Mouse (Mus musculus): Measurements from ENCODE around the gene Keap1. TPM values are rescaled to one million over a fixed set of nuclear protein-coding genes. Genes with fewer than 3 reads are reported as not detected.

The Keap1 gene
- polyA plus RNA-seq (2015; fragmentation: Nextera tagmentation; extraction: Ambion mirVana), result 61.1 and 61.6 TPM in 2 replicates

DNA sequence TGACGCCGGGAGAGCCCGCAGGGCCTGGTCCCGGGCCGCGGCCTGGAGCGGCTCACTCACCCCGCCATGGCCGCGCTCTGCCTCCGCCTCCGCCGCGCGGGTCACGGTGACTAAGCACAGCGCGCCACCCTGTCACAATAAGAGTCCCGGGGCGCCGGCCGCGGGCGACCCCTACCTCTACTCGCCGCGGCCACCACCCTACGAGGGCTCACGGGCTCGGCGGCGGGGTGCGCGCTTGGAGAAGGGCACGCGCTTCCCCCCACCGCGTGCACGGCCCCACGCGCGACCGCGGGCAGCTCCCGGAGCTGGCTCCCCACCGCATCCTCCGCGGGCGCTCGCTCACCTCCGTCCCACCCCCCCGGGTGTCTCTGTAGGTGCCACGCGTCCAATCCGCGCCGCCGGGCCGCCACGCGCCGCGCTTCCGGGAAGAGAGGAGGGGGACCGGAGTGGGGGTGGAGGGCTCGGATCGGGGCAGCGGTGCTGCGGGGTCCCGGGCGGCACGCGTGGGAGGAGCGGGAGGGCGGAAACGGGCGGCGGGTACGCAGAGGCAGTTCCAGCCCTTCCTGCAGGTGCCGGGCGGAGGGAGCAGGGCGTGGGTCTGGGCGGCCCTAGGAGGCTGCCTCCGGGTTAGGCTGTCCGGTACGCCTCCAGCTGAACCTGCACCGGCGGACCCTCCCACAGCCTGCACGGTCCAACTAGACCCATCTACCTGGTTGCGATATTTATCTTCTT lies at the start of gene Keap1:
Gene Keap1, minus strand, starts transcription at position 629 of the 732 bp plus-strand sequence.
- ATAC-seq (ENCODE audit: insufficient read depth, low FRiP score, low read depth), result peak; percentile 86
- Histone ChIP-seq H3K27me3 (replicated peaks) (peaks cover 13% of the 10 kb centered on the region), H3K4me1 (peaks cover 18% of the 10 kb centered on the region), H3K27ac (peak within 1 kb of the TSS; percentile 93), H3K4me2 (peak within 1 kb of the TSS; percentile 69), H3K9me3 (no peaks in the 10 kb centered on the region), H3K36me3 (peaks cover under 1% of the 10 kb centered on the region; the same call in 1 of the 2 replicates), H3K9ac (peak within 1 kb of the TSS; percentile 94), H3K4me3 (replicated peaks) (peak within 1 kb of the TSS; percentile 78)
- WGBS, result under 1% methylated on average over 75 of the region's 90 CpGs

DNA sequence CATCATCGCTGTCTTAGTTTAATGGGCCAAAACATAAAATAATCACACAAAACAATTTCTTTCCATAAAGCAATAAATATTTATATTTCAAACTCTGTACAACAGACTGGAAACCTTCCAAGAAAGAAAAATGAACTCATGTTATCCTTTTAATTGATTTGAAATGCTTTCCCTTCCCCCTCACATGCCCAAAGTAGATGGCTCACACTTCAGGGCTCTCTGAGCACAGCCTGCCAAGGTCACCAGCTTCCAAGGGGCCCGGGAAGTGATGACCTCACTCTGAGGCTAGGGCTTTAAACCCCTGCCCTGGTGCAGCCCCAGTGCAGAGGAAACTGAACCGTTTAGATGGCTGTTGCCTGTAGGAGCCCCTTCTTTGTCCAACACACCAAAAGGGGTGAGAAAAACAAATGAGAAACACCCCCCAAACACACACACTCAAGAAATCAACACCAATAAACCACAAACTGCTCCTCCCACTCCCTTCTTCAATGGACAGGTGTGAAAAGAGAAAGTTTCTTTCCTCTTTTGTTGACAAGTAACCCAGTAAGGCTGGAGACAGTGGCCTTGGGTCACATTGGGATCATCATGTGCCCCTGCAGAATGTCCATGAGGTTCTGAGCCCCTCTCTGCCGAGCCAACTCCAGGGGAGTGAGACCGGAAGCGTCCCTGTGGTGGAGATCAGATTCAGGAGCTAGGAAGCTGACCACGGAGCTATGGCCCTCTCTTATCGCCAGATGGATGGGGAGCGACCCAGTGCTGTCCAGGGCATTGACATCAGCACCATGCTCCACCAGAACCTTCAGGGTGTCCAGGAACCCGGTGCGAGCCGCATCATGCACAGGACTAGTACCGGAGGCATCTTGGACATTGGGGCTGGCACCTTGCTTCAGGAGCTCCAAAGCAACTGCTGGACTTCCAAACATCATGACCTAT lies 49.5 kb upstream of the Keap1 start:
- peaks cover 2% of the 10 kb centered on the region; the same call in 1 of the 2 replicates for H3K36me3 ChIP-seq
- 72% methylated on average over 13 of the region's 13 CpGs for WGBS
- H3K4me2 ChIP-seq, result peak overlapping the region; percentile 78
- H3K9me3 ChIP-seq, result no peaks in the 10 kb centered on the region
- H3K9ac ChIP-seq, result 0 out of 2 replicates have a peak overlapping the region, but pooled peaks have one; percentile 7
- H3K4me3 ChIP-seq (replicated peaks), result peak overlapping the region; percentile 79
- H3K27me3 ChIP-seq (replicated peaks), result no peaks in the 10 kb centered on the region
- H3K27ac ChIP-seq, result peak overlapping the region; percentile 75
- H3K4me1 ChIP-seq, result peaks cover 29% of the 10 kb centered on the region
- ATAC-seq (ENCODE audit: insufficient read depth, low FRiP score, low read depth), result no peak

DNA sequence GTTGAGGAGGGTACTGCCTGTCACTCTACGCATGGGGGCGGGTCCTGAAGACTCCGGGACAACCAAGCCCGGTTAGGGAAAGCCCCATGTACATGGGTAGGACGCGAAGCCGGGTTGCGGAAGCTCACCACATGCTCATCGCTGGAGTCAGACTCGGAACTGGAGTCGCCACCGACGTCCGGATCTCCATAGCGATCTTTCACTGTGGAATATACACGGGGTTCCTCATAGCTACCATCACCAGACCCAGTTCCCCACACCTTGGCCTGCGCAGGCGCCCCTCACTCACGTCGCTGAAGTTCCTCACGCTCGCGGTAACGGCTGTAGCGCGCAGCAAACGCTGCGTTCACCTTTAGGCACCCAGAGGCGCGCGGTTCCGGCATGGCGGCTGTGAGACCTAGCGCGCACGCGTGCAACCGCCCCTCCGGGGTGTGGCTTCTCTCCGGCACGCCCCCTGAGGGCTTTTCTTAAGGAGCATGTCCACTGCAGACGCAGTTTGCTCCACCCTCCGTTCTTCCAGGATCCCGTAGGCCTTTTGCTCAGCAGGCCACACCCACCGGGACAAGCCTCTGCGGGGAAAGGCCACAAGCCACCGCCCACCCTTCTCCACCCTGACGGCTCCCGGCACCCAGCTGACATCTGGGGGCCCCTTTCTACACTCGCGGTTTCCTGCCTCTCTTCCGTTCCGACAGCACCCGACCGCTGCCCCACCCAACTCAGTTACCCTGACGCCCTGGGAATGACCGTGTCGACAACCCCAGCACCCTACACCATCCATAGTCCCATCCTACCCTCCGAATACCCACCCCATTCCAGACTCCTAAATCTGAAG lies 48.6 kb upstream of the Keap1 start, which contains the start of gene Kri1:
Gene Kri1, minus strand, starts transcription at position 399 of the 832 bp plus-strand sequence.
- H3K9ac ChIP-seq, result peak within 1 kb of the TSS; percentile 62; the same call in 1 of the 2 replicates
- H3K27me3 ChIP-seq (replicated peaks), result no peaks in the 10 kb centered on the region
- WGBS, result under 1% methylated on average over 59 of the region's 59 CpGs
- H3K27ac ChIP-seq, result peak within 1 kb of the TSS; percentile 90
- ATAC-seq (ENCODE audit: insufficient read depth, low FRiP score, low read depth), result peak; percentile 76
- no peaks in the 10 kb centered on the region for H3K9me3 ChIP-seq
- peak within 1 kb of the TSS; percentile 79 for H3K4me3 ChIP-seq (replicated peaks)
- peak within 1 kb of the TSS; percentile 78 for H3K4me2 ChIP-seq
- H3K36me3 ChIP-seq, result peaks cover 3% of the 10 kb centered on the region; the same call in 1 of the 2 replicates
- H3K4me1 ChIP-seq, result peaks cover 29% of the 10 kb centered on the region

DNA sequence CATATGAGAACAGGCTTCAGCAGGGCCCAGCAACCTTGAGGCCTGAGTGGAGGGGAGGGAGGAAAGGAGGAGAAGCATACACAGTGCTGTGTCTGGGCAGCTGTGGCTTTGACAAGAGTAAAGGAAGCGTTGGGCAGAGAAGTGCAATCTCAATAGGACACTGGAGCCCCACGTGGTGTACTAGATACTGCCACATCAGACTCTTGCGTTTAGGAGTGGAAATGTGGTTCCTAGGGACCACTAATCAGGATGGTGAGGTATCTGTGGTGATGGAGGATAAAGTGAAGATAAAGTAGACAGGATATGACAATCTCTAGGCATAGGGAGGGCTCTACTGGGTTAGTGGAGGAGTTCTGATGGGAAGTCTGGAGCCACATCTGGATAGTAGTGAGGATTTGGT lies 47.6 kb upstream of the Keap1 start:
- H3K4me2 ChIP-seq, result peak overlapping the region; percentile 78
- H3K4me3 ChIP-seq (replicated peaks), result peak overlapping the region; percentile 79
- no peaks in the 10 kb centered on the region for H3K9me3 ChIP-seq
- H3K27ac ChIP-seq, result no peak overlapping the region
- no peak for ATAC-seq (ENCODE audit: insufficient read depth, low FRiP score, low read depth)
- peaks cover 29% of the 10 kb centered on the region for H3K4me1 ChIP-seq
- H3K9ac ChIP-seq, result peak overlapping the region; percentile 62; the same call in 1 of the 2 replicates
- 60% methylated on average over 3 of the region's 3 CpGs for WGBS
- H3K36me3 ChIP-seq, result peaks cover 8% of the 10 kb centered on the region
- no peaks in the 10 kb centered on the region for H3K27me3 ChIP-seq (replicated peaks)

DNA sequence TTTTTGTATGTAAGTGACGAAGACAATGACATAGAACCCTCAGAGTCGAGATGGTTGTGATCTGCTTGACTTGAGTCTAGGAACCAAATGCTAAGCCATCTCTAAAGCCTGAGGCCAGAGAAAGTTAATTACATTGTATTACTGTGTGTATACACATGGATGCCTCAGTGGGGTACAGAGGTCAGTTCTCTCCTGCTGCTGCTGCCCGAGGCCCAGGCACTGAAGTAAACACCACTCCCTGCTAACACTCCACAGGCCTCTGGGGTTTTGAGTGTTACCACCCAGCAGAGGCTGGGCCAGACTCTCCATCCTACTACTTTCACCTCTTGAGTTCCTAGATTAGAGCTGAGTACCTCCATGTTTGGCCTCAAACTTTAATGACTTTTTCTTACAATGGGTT lies 44.8 kb upstream of the Keap1 start:
- no peak overlapping the region for H3K27ac ChIP-seq
- 71% methylated on average over 3 of the region's 3 CpGs for WGBS

DNA sequence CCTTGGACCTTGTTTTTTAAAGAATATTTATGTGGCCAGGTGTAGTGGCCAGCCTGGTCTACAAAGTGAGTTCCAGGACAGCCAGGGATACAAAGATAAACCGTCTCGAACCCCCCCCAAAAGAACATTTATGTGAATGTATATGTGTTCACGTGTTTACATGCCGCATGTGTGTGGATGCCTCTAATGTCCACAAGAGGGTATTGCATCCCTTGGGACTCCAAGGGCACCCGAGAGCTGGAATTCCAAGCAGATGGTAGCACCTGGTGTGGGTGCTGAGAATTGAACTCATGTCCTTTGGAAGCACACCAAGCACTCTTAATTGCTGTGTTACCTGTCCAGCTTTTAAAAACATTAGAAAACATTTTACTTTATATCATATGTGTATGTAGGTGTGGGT lies 44.4 kb upstream of the Keap1 start:
- no peak overlapping the region for H3K4me2 ChIP-seq
- no peak for ATAC-seq (ENCODE audit: insufficient read depth, low FRiP score, low read depth)
- H3K27me3 ChIP-seq (replicated peaks), result no peaks in the 10 kb centered on the region

More for the DNA sequence above, 44.8 kb upstream of the Keap1 start:
- H3K9me3 ChIP-seq, result no peaks in the 10 kb centered on the region
- no peak overlapping the region for H3K4me3 ChIP-seq (replicated peaks)
- peaks cover 18% of the 10 kb centered on the region for H3K4me1 ChIP-seq
- H3K4me2 ChIP-seq, result no peak overlapping the region
- peaks cover 32% of the 10 kb centered on the region for H3K36me3 ChIP-seq
- no peak overlapping the region for H3K9ac ChIP-seq
- H3K27me3 ChIP-seq (replicated peaks), result no peaks in the 10 kb centered on the region
- ATAC-seq (ENCODE audit: insufficient read depth, low FRiP score, low read depth), result no peak

DNA sequence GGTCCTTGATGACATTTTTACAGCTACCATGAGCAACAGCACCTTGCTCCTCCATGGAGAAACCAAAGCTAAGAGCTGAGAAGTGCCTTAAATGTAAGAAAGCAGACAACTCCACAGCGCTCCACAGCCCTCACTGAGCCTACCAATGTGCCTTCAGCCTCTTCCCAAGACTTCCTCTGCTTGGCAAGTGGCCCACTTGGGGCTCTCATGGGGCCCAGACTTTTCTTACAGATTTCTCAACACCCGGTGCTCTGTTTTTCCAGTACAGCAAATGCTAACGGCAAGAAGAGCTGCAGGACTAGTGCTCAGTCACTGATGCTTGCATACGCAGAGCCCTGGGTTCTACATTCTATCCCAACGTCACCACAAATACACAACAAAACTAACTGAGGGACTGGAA lies 38.6 kb upstream of the Keap1 start:
- ATAC-seq (ENCODE audit: insufficient read depth, low FRiP score, low read depth), result no peak
- Histone ChIP-seq H3K9ac (no peak overlapping the region), H3K36me3 (peaks cover 77% of the 10 kb centered on the region), H3K4me1 (no peaks in the 10 kb centered on the region), H3K4me3 (replicated peaks) (no peak overlapping the region), H3K9me3 (no peaks in the 10 kb centered on the region), H3K27ac (no peak overlapping the region), H3K4me2 (no peak overlapping the region), H3K27me3 (replicated peaks) (no peaks in the 10 kb centered on the region)
- WGBS, result 90% methylated on average over 5 of the region's 5 CpGs

More for the DNA sequence above, 44.4 kb upstream of the Keap1 start:
- WGBS, result 91% methylated on average over 5 of the region's 5 CpGs
- H3K9me3 ChIP-seq, result no peaks in the 10 kb centered on the region
- H3K4me3 ChIP-seq (replicated peaks), result no peak overlapping the region
- H3K4me1 ChIP-seq, result peaks cover 14% of the 10 kb centered on the region
- H3K36me3 ChIP-seq, result peaks cover 34% of the 10 kb centered on the region
- no peak overlapping the region for H3K9ac ChIP-seq
- no peak overlapping the region for H3K27ac ChIP-seq

DNA sequence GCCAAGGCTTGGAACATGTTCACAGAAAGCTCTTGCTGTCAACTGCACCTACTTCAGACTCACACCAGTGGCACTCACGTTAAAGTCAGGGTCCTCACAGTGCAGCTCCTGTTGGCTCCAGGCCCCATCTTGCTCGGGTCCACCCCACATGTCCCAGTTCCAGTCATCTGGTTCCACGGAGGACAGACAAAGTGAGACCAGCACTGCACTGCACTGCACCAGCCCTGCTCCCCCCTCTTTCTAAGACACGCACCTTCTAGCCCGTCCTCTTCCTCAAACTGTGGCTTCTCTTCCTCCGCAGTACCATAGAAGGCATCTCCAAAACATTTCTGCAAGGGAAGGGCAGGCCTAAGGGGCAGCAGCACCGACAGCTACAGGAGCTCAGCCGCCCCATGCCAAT lies 37.1 kb upstream of the Keap1 start:
- no peak overlapping the region for H3K4me2 ChIP-seq
- ATAC-seq (ENCODE audit: insufficient read depth, low FRiP score, low read depth), result no peak
- no peak overlapping the region for H3K9ac ChIP-seq
- H3K27me3 ChIP-seq (replicated peaks), result no peaks in the 10 kb centered on the region
- 88% methylated on average over 8 of the region's 8 CpGs for WGBS
- no peaks in the 10 kb centered on the region for H3K4me1 ChIP-seq
- no peak overlapping the region for H3K27ac ChIP-seq
- no peak overlapping the region for H3K4me3 ChIP-seq (replicated peaks)
- no peaks in the 10 kb centered on the region for H3K9me3 ChIP-seq
- peaks cover 76% of the 10 kb centered on the region for H3K36me3 ChIP-seq

DNA sequence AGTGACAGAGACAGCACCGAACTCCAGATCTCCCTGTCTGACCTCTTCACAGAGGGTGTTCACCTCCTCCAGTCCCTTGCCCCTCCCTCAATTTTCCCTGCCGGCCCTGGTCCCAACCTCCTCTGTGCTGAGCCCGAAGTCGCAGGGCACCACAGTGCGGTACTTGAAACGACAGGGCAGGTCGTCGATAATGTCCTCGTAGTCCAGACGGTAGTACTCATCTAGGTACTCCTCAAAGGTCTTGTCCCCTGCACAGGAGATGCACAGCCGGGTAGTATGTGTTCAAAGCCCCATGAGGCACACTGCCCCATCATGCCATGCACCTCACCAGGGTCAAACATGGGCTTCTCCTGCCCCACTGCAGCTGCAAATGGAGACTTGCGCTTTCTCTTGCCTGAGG lies 36.6 kb upstream of the Keap1 start:
- peaks cover 76% of the 10 kb centered on the region for H3K36me3 ChIP-seq
- H3K9ac ChIP-seq, result no peak overlapping the region
- no peak overlapping the region for H3K27ac ChIP-seq

DNA sequence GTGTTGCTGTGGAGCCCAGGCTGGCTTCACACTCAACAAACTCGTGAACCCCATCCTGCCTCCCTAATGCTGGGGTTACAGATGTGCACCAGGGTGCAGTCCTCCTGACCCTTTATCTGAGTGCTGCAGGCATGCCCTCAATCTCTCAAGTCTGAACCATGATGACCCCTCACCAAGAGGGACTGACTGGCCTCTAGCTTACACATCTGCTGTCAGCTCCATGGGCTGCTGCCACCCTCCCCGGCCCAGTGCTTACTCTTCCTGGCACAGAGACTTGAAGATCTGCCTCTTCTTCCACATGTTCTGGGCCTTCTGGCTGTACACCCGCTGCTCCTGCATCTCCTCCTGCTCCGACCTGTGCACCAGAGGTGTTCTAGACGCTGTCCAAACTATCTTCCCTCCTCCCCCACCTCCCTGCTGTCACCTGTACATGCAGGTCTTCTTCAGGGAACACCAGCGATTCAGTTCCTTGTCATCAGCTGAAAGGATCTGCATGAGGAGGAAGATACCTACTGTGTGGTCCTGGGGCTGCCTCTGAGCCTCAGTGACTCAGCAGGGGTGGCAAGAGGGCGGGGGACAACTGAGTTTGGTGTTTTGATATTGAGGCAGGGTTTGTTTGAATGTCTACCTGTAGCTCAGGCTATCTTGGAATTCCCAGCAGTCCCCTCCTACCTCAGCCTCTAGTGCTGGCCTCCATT lies 36.0 kb upstream of the Keap1 start:
- Histone ChIP-seq H3K9ac (no peak overlapping the region), H3K4me1 (no peaks in the 10 kb centered on the region), H3K4me2 (no peak overlapping the region), H3K27me3 (replicated peaks) (no peaks in the 10 kb centered on the region), H3K9me3 (no peaks in the 10 kb centered on the region), H3K27ac (no peak overlapping the region), H3K36me3 (peaks cover 77% of the 10 kb centered on the region), H3K4me3 (replicated peaks) (no peak overlapping the region)
- WGBS, result 76% methylated on average over 7 of the region's 7 CpGs
- no peak for ATAC-seq (ENCODE audit: insufficient read depth, low FRiP score, low read depth)

More for the DNA sequence above, 36.6 kb upstream of the Keap1 start:
- ATAC-seq (ENCODE audit: insufficient read depth, low FRiP score, low read depth), result no peak
- Histone ChIP-seq H3K9me3 (no peaks in the 10 kb centered on the region), H3K27me3 (replicated peaks) (no peaks in the 10 kb centered on the region), H3K4me1 (no peaks in the 10 kb centered on the region), H3K4me3 (replicated peaks) (no peak overlapping the region), H3K4me2 (no peak overlapping the region)
- WGBS, result 84% methylated on average over 12 of the region's 12 CpGs

DNA sequence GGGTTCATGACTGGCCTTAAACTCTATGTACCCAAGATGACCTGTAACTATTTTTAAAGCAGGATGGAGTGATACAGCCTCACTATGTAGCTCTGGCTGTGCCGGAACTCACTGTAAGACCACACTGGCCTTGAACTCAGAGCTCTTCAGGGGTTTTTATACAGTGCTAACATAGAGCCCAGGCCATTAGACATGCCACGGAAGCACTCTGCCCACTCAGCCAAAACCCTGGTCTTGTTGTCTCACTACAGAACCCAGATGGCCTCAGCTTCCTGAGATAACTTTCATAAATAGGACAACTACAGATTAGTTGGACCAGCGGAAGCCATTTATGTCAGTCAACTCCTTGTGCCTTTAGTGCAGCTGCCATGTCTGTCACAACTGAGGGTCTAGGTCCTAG lies 35.2 kb upstream of the Keap1 start:
- Histone ChIP-seq H3K4me3 (replicated peaks) (no peak overlapping the region), H3K9ac (no peak overlapping the region), H3K27ac (no peak overlapping the region), H3K4me2 (no peak overlapping the region), H3K9me3 (no peaks in the 10 kb centered on the region), H3K4me1 (no peaks in the 10 kb centered on the region), H3K27me3 (replicated peaks) (no peaks in the 10 kb centered on the region), H3K36me3 (peaks cover 70% of the 10 kb centered on the region)
- ATAC-seq (ENCODE audit: insufficient read depth, low FRiP score, low read depth), result no peak
- 90% methylated on average over 3 of the region's 3 CpGs for WGBS
